ENCODE assay signal across 24 mouse cellular contexts in the genomic region with DNA sequence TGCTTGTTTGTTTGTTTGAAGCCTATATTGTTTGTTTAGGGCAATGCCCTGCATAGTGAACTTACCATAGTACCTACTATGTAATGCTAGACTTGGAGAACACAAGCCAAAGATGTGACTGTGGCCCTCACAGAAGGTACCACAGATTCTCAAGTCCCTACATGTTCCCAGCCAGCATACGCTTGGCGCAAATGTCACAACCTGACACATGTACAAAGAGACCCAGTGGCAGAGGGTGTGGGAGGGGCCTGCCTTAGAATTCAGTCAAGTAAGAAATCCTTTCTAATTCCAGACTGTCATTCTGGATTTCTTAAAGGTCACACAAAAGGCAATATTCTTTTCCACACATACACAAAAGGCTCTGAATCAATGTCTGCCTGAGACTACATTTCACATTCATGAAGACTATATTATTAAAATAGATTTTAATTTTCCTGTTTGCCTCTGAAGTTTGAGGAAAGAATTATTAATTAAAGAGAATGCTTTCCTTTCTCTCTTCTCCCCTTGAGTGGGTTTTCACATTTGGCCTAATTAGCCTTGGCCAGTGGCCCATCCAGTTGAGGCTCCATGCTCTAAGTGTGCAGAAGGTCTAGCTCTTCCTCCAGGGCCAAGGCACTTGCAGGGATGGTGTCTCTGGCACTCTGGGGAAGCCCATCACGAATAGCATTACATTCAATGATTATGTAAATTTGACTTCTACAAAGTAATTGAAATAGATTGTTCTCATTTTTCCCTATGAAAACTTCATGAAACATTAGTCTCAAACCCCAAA.
"Had no signal": no experiment of that assay in that cellular context is flagged by ENCODE, and none has a peak within 500 bp of the region (broad histone marks: within the 10 kb centered on the region; RNA-seq: fewer than 3 reads in every experiment).

No protein-coding gene starts in this region.

- H3K27ac ChIP-seq: kidney, embryonic 15.5 days; limb, embryonic 12.5 days; limb, embryonic 15.5 days; liver, embryonic 12.5 days; liver, embryonic 15.5 days; lung, embryonic 15.5 days; midbrain, embryonic 10.5 days; neural tube, embryonic 12.5 days; neural tube, embryonic 15.5 days; stomach, postnatal 0 days had no signal

- H3K36me3 ChIP-seq: kidney, embryonic 15.5 days; limb, embryonic 12.5 days; limb, embryonic 15.5 days; liver, embryonic 12.5 days; liver, embryonic 15.5 days; lung, embryonic 15.5 days; midbrain, embryonic 10.5 days; neural tube, embryonic 12.5 days; neural tube, embryonic 15.5 days had no signal

- H3K4me3 ChIP-seq: kidney, embryonic 15.5 days; limb, embryonic 12.5 days; limb, embryonic 15.5 days; liver, embryonic 12.5 days; liver, embryonic 15.5 days; lung, embryonic 15.5 days; megakaryocyte, embryonic 14.5 days; midbrain, embryonic 10.5 days; neural tube, embryonic 12.5 days; neural tube, embryonic 15.5 days had no signal

- H3K9ac ChIP-seq: kidney, embryonic 15.5 days; limb, embryonic 12.5 days; limb, embryonic 15.5 days; liver, embryonic 12.5 days; liver, embryonic 15.5 days; lung, embryonic 15.5 days; neural tube, embryonic 12.5 days; neural tube, embryonic 15.5 days had no signal

- H3K4me2 ChIP-seq: kidney, embryonic 15.5 days; limb, embryonic 12.5 days; limb, embryonic 15.5 days; liver, embryonic 12.5 days; liver, embryonic 15.5 days; lung, embryonic 15.5 days; neural tube, embryonic 12.5 days; neural tube, embryonic 15.5 days had no signal

- DNase-seq: kidney, postnatal 10 days; kidney, postnatal 36 days; layer of hippocampus, adult 9-11 months; lung, adult 18-20 months; lung, postnatal 10 days; lung, postnatal 36 days; midbrain, embryonic 14.5 days; right cerebral cortex, adult 18-20 months; right cerebral cortex, postnatal 14 days; right cerebral cortex, postnatal 4 days; thymus, adult 2 months; thymus, postnatal 14 days; thymus, postnatal 4 days had no signal

- ATAC-seq: liver, embryonic 12.5 days had no signal

- H3K27me3 ChIP-seq: kidney, embryonic 15.5 days; limb, embryonic 12.5 days; limb, embryonic 15.5 days; liver, embryonic 12.5 days; liver, embryonic 15.5 days; lung, embryonic 15.5 days; megakaryocyte, embryonic 14.5 days; neural tube, embryonic 12.5 days; neural tube, embryonic 15.5 days had no signal

- H3K9me3 ChIP-seq: kidney, embryonic 15.5 days; limb, embryonic 12.5 days; limb, embryonic 15.5 days; liver, embryonic 12.5 days; liver, embryonic 15.5 days; lung, embryonic 15.5 days; midbrain, embryonic 10.5 days; neural tube, embryonic 12.5 days; neural tube, embryonic 15.5 days had no signal

- H3K4me1 ChIP-seq: kidney, embryonic 15.5 days; limb, embryonic 12.5 days; limb, embryonic 15.5 days; liver, embryonic 12.5 days; liver, embryonic 15.5 days; lung, embryonic 15.5 days; megakaryocyte, embryonic 14.5 days; neural tube, embryonic 12.5 days had no signal
